Mouse (Mus musculus) NIH3T3 (cell line): ENCODE data around the gene Tlr2.

Experiments used
- DNase-seq: peaks from one replicate; pipeline ENCODE4 v3.0.0-alpha.2; 2012; ENCODE audit warnings: low read depth

Gene Tlr2

DNA sequence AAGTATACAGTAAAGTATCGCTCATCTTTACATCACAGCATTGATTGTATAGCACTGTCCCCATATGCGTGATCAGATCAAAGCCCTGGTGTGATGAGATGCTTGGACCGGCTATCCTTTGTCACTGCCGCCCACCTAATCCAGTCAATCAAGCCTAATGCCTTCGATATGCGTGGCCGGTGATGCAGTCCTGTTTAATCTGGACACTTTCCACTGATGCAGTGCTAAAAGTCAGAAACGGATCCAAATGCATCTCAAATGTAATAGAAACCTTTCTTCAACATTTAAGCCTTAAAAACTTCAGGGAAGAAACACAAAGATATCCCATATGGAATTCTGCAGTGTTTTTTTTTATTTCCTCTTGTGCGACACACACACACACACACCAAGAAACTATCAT lies 13.9 kb downstream of the Tlr2 start:
- peak; percentile 77 for DNase-seq

DNA sequence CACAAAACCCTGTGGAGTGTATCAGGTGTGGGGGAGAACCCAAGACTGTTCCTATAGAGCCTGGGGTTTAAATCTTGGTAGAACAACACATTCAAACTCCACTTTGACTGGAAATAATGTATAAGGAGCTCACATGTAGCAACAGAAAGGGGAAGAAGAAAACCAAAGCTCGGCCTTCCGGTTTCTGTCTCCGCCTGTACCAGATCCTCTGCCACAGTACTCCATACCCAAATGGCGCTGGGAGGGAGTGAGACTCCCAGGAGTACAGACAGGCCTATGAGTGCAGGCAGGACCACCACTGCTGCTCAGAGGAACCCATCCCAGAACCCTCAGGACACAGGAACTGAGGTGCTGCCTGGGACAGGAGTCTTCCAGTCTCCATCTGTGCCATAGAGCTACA lies 17.8 kb downstream of the Tlr2 start:
- no peak for DNase-seq

DNA sequence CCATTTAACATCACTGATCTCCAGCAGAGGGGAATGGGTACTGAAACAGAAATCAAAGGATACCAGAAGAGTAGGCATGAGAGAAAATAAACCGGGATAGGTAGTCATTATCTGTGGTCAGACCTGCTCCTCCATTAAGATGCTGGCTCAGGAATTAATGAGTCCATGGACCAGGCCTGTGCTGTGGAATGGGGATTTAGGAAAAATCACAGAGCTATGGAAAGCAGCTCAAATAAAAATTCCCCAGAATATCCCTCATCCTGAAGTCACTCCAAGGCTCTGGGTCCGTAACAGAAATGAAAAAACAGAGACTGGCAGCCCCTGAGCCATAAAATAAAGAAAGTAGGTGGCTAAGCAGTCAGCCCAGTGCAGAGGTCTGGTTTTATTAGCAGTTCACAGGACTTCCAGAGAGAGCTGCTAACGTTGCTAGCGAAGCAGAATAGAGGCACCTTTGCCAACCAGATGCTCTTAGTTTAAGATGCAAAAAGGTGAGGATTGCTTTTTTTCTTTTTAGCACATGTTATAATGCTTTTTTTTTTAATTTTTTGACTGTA lies 25.1 kb downstream of the Tlr2 start:
- DNase-seq, result no peak

DNA sequence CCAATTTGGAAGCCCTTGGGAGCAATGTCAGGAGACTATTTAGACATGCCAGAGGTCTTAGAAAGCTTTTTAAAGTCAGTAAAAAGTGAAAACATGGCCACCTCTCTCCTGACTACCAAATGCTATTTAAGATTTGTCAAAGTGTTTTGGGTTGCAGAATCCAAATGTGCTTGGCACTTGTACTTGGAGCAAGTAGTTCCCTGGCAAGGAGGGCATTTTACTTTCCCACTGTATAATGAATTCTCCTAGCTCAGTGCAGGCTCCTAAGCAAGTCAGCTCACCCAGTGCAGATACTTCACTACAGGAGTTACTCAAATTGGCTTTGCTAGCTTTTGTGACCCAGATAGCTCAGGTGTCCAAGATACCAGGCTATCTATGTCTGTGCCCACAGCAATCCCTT lies 28.7 kb downstream of the Tlr2 start:
- no peak for DNase-seq

DNA sequence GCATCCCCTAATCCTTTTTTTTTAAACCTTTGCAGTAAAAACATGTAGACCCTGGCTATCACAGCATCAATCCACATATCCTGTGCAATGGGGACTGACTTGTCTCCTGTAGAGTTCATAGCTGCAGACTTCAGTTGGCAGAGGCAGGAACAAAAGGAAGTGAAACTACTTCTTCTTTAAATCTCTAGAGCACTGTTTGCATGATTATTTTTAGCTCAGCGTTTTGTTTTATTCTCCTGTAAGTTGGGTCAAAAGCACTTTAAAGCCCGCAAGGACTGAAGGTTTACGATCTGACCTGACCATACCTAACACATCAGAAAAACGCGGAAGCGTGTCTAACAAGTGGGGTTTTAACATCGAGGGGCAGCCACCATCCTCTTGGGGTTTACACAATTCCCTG lies 29.6 kb downstream of the Tlr2 start:
- no peak for DNase-seq

DNA sequence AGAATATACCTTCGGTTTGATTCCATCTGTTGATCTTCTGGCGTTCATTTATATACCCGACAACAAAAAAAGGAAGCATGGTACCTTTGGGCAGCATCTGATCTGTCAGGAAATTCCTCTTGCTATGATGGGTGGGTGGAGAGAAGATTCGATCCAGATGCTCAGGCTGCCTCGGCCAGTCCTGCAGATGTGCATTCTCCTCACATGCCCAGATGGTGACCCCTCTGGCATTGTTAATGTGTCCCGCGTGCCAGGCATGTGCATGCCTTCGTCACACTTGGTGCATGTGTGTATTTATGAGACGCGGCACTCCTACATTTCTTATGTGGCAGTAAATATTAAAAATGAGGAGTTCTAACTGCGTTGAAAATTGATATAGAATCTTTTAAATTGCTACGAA lies 33.1 kb downstream of the Tlr2 start:
- no peak for DNase-seq

DNA sequence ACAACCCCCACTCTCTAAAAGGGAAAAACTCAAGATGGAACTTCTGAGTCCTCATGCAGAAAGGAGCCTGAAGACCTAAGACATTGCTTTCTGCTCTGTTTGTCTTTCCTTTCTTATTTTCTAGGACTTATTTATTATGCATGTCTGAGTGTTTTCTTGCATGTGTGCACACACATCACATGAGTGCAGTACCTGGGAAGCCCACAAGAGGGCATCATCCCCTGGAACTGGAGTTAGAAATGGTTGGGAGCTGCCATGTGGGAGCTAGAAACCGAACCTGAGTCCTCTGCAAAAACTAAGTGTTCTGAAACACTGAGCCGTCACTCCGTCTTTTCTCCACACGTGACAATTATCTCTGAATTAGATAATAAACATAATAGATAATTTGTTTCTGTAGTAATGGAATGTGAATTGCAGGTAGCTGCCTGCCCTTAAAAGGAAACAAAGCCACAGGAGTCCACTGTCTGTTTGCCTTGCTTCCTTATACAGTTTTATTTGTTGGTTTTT lies 39.9 kb downstream of the Tlr2 start:
- peak; percentile 36 for DNase-seq

DNA sequence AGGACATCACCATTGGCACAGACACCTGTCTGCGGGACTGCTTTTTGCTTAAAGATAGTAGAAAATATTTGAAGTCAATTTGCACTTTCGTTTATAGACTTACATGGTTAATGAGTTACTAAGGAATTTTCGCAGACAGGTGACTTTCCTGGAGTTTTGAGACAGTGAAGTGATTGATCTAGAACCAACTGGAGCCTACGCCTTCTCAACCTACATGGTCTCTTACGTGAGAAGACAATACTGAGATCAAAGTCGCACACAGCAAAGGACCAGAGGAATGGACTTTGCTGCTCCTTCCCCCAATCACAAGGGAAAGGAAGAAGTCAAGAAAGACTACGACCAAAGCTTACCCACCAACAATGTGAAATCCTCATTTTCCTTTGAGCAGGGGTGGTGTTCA lies 42.1 kb downstream of the Tlr2 start:
- DNase-seq, result no peak

DNA sequence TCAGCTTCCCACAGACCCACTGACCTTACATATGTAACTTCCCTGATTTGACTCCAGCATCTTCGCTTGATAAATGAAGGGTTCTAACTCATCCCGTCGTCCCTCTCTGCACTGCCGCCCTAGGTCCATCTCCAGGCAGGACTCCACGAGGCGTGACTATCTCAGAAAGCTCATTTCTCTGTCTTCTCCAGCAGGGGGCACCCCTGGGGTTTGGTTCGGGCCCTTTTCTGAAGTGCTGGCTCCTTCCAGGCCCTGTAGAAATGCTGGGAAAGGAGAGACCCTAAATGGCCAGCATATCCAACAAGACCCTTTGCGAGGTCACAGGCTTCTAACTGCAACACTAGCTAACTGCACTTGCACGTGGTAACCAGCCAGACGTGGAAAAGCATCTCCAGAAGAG lies 43.7 kb downstream of the Tlr2 start:
- DNase-seq, result peak; percentile 91

DNA sequence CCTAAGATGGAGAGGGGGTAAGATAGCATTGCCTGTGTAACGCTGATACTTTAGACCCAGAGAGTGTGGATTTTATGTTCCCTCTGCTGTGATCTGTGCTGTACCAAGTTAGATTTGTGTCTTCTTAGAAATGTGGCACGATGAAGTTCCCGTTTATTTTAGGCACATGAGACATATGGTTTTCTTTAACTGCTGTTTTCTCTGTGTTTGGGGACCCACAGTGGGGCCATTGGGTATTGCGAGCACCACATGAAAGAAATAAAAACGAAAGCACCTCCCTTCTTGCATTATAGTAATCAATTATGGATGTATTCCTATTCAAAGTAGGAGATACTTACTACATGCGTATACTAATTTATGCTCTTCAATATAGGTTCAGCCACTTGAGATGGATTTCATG lies 44.5 kb downstream of the Tlr2 start:
- DNase-seq, result peak; percentile 59

DNA sequence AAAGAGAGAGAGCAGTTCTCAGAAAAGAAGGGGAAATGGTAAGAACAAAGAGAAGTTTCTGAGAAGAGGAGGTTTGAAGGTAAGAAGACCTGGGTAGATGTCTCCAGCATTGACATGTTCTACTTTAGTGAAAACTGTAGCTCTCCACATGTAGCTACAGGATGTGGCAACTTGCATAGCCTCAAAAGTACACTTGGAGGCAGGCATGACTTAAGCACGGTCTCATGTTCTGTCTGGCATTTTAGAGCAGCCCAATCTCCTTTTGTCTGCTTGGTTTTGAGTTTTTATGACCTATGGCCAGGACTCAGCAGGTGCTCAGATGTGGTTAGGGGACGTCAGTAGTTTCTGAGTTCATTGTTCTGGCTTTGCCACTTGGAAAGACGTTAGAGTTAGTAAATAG lies 50.1 kb downstream of the Tlr2 start:
- DNase-seq, result no peak

DNA sequence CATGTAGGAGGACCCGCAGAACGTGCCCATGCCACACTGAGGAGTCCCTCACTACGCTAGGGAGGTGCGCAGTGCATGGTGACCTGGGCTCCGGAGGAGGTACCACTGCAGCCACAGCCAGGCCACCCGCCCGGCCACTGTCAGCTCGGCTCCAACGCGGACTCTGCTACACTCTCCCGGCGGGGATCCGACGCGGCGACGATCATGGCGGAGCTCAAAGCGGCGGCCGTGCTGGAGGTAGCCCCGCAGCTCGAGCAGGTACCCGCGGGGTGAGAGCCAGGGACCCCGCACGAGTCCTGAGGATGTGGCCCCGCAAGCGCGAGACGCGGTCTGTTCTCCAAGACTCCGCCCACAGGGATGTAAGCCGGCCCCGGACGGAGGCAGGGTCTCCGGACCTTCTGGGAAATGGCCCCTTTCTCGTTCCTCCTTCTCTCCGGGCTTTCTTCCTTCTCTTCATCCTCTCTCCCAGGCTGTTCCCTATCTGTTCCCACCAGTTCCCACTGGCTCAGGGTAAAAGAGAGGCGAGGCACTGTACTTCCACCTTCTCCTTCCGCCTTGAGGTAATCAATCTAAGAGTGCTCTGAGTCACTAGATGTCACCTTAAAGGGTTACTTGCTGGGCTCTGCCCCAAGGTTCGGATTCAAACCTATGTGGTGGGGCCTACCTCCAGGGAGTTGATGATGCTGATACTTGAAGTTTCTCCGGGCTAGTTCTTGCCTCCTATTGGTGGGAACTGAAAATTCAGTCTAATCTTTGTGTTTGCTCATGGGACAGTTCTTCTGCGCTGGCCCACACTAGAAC lies 51.7 kb downstream of the Tlr2 start:
- peak; percentile 73 for DNase-seq

DNA sequence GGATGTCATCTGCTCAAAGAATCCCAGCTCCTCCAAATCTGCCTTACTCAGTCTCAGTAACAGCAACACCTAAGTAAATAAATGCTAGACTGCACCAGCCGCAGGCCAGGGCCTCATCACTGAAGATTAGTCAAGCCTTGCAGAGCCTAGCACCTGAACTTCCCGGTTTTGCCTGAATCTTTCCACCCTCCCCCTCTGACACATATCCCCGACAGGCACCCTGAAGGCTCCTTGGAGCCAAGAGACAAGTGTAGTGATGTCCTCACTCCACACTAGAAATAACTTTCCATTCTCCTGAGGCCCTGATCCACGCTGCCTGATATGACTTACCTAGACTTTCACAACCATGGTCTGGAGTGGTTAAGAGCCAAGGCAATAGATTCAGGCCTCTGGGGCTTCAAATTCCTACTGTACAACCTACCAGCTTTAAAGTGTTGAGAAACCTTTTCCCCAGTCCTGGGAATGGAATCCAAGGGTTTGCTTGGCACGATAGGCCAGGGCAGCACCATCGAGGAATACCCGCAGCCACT lies 53.7 kb downstream of the Tlr2 start:
- no peak for DNase-seq

DNA sequence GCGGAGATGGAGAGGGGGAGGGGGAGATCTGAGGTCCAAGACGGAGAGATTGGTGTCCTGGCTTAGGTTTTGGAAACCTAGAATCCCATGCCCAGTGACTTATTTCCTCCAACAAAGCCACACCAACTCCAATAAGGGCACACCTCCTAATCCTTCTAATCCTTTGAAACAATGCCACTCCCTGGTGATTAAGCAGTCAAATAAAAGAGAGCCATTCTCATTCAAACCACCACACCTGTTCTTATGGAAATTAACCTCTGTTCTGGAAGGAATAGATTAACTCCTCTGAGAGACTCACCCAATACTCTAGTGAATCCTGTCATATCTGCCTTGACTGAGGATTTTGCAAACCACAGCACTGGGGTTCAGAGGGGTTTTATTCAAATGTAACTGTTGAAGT lies 54.5 kb downstream of the Tlr2 start:
- no peak for DNase-seq
